In the genomic region with DNA sequence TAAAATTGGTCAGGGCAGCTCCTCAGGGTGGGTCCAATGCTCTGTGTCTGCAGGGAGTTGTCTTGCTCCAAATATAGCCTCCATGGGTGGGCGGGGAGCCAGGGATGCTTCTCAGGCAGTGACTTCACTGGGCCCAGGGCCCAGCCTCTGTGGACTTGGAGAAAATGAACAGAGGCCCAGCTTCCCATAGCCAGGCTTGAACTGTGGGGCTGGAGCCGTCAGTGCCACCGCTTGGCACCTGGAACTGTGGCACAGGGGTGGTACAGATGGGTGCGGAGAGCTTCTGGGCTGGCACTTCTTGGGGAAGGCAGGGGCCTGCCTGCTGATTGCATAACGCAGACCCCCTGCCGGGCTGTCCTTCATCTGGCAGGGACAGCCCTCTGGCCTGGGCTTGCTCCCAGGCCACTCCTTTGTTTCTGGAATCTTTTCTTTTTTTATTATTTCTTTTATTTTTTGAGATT, we compare ENCODE assay signal across 9 mouse cellular contexts.
A peak's percentile ranks its signal among the peaks of the same experiment; 100 is the strongest.
DNase-seq lines count a peak whose midpoint lies in the region; ATAC-seq and TF ChIP-seq lines count a peak whose summit lies in the region.
"Had no signal": no experiment of that assay in that cellular context is flagged by ENCODE, and none has a peak within 500 bp of the region (broad histone marks: within the 10 kb centered on the region; RNA-seq: fewer than 3 reads in every experiment).

No protein-coding gene starts in this region.

- peaks cover 3% of the 10 kb centered on the region; the same call in 1 of the 2 replicates for H3K9me3 ChIP-seq in hindbrain, embryonic 16.5 days (ENCODE audit: control insufficient read depth, low read length)
- no peaks in the 10 kb centered on the region for H3K9me3 ChIP-seq in hindbrain, embryonic 11.5 days (ENCODE audit: control insufficient read depth, low read length)
- H3K9me3 ChIP-seq in stomach, embryonic 14.5 days (ENCODE audit: control insufficient read depth, low read depth, low read length): no peaks in the 10 kb centered on the region

- H3K27me3 ChIP-seq in hindbrain, embryonic 16.5 days (replicated peaks; ENCODE audit: control insufficient read depth, insufficient read depth, low read length): no peaks in the 10 kb centered on the region
- no peaks in the 10 kb centered on the region for H3K27me3 ChIP-seq in hindbrain, embryonic 11.5 days (ENCODE audit: control insufficient read depth, insufficient read depth, low read length)
- H3K27me3 ChIP-seq in heart, adult 2 months (ENCODE audit: control insufficient read depth, insufficient read depth, low read length): no peaks in the 10 kb centered on the region
- no peaks in the 10 kb centered on the region for H3K27me3 ChIP-seq in stomach, embryonic 14.5 days (ENCODE audit: control insufficient read depth, insufficient read depth, low read length)

- no peak for TF ChIP-seq EP300 in heart, adult 2 months (IDR thresholded peaks at IDR 0.05; ENCODE audit: insufficient read depth, low read depth, low read length)

- H3K36me3 ChIP-seq in hindbrain, embryonic 16.5 days (ENCODE audit: control insufficient read depth, insufficient read depth, low read length): no peaks in the 10 kb centered on the region
- no peaks in the 10 kb centered on the region for H3K36me3 ChIP-seq in hindbrain, embryonic 11.5 days (ENCODE audit: control insufficient read depth, insufficient read depth, low read length)
- no peaks in the 10 kb centered on the region for H3K36me3 ChIP-seq in heart, adult 2 months (ENCODE audit: control insufficient read depth, insufficient read depth, low read length)
- H3K36me3 ChIP-seq in stomach, embryonic 14.5 days (ENCODE audit: control insufficient read depth, insufficient read depth, low read length): 0 out of 2 replicates have a peak, but pooled peaks cover 2% of the 10 kb centered on the region

- no peaks in the 10 kb centered on the region for H3K79me2 ChIP-seq in heart, adult 2 months (replicated peaks; ENCODE audit: control insufficient read depth, insufficient read depth, low read length)

- DNase-seq in hindbrain, embryonic 11.5 days (ENCODE audit: low spot score): no peak
- peak; percentile 75 for DNase-seq in brain, adult 2 months (ENCODE audit: low read depth, low spot score)
- DNase-seq in heart, adult 2 months: peak; percentile 85 to 88
- DNase-seq in kidney, postnatal 14 days: peak; percentile 81
- no peak for DNase-seq in frontal cortex, postnatal 36 days (ENCODE audit: low spot score in 2 of 2)

- peak; percentile 40; the same call in 1 of the 2 replicates for ATAC-seq in hindbrain, embryonic 16.5 days
- no peak for ATAC-seq in hindbrain, embryonic 11.5 days (ENCODE audit: low FRiP score)
- ATAC-seq in stomach, embryonic 14.5 days (ENCODE audit: insufficient number of reproducible peaks, insufficient read depth, low FRiP score, low read depth): peak; percentile 39; the same call in 1 of the 2 replicates
- no peak for ATAC-seq in inflammation-experienced regulatory T-cells, adult 6 months

- H3K27ac ChIP-seq in hindbrain, embryonic 16.5 days (ENCODE audit: low read depth, low read length): no peak overlapping the region
- no peak overlapping the region for H3K27ac ChIP-seq in hindbrain, embryonic 11.5 days (ENCODE audit: low read depth, low read length)
- peak overlapping the region; percentile 77 for H3K27ac ChIP-seq in heart, adult 2 months
- H3K27ac ChIP-seq in stomach, embryonic 14.5 days (ENCODE audit: low read length): 0 out of 2 replicates have a peak overlapping the region, but pooled peaks have one; percentile 10
- H3K27ac ChIP-seq: macrophage had no signal

- no peak overlapping the region for H3K4me3 ChIP-seq in hindbrain, embryonic 16.5 days (ENCODE audit: low read length)
- H3K4me3 ChIP-seq in hindbrain, embryonic 11.5 days (ENCODE audit: low read depth, low read length): no peak overlapping the region
- H3K4me3 ChIP-seq in heart, adult 2 months: no peak overlapping the region
- H3K4me3 ChIP-seq in stomach, embryonic 14.5 days (ENCODE audit: low read depth, low read length): no peak overlapping the region

- no peak overlapping the region for H3K4me2 ChIP-seq in hindbrain, embryonic 16.5 days (ENCODE audit: low read length)
- no peak overlapping the region for H3K4me2 ChIP-seq in hindbrain, embryonic 11.5 days (replicated peaks; ENCODE audit: low read depth, low read length)
- no peak overlapping the region for H3K4me2 ChIP-seq in stomach, embryonic 14.5 days (replicated peaks; ENCODE audit: low read depth, low read length)

- WGBS in hindbrain, embryonic 16.5 days: 50% methylated on average over 6 of the region's 6 CpGs
- 61% methylated on average over 6 of the region's 6 CpGs for WGBS in hindbrain, embryonic 11.5 days
- 29% methylated on average over 6 of the region's 6 CpGs for WGBS in heart, adult 2 months
- WGBS in stomach, embryonic 14.5 days: 75% methylated on average over 6 of the region's 6 CpGs

- H3K9ac ChIP-seq in hindbrain, embryonic 16.5 days (ENCODE audit: low read depth, low read length): no peak overlapping the region
- H3K9ac ChIP-seq in hindbrain, embryonic 11.5 days (ENCODE audit: low read depth, low read length): no peak overlapping the region
- peak overlapping the region; percentile 50; the same call in 1 of the 2 replicates for H3K9ac ChIP-seq in heart, adult 2 months (ENCODE audit: low read depth, low read length)
- no peak overlapping the region for H3K9ac ChIP-seq in stomach, embryonic 14.5 days (replicated peaks; ENCODE audit: low read depth, low read length)

- H3K4me1 ChIP-seq in hindbrain, embryonic 16.5 days (ENCODE audit: control insufficient read depth, insufficient read depth, low read depth, low read length): no peaks in the 10 kb centered on the region
- 0 out of 2 replicates have a peak, but pooled peaks cover 2% of the 10 kb centered on the region for H3K4me1 ChIP-seq in hindbrain, embryonic 11.5 days (replicated peaks; ENCODE audit: control insufficient read depth, insufficient read depth, low read length)
- peaks cover 10% of the 10 kb centered on the region for H3K4me1 ChIP-seq in heart, adult 2 months (ENCODE audit: control insufficient read depth, insufficient read depth, low read length)
- peaks cover 13% of the 10 kb centered on the region; the same call in 1 of the 2 replicates for H3K4me1 ChIP-seq in stomach, embryonic 14.5 days (ENCODE audit: control insufficient read depth, insufficient read depth, low read length)

- intact Hi-C loops in heart, adult 2 months (cut with DNase I): loop anchor here (1.0 to 5.0 kb wide), 3 partner anchors 342 to 514 kb away; no protein-coding TSS in a partner anchor

- no peak for TF ChIP-seq POLR2A in heart, adult 2 months (IDR thresholded peaks at IDR 0.05; ENCODE audit: insufficient read depth, low read depth, low read length)

- no peak for TF ChIP-seq CTCF in heart, adult 2 months (IDR thresholded peaks at IDR 0.05)

Comparison
In these comparisons a context has a peak if more than half of its experiments do, and no peak if none do; other contexts are left out.
1. ATAC-seq: peak in hindbrain, embryonic 16.5 days (single experiment) and stomach, embryonic 14.5 days (single experiment); none in hindbrain, embryonic 11.5 days (single experiment) and inflammation-experienced regulatory T-cells, adult 6 months (single experiment).
2. H3K27ac ChIP-seq: peak in heart, adult 2 months (single experiment) and stomach, embryonic 14.5 days (single experiment); none in hindbrain, embryonic 16.5 days (single experiment) and hindbrain, embryonic 11.5 days (single experiment).
3. DNase-seq: peak in brain, adult 2 months (single experiment), heart, adult 2 months (2 of 2) and kidney, postnatal 14 days (single experiment); none in hindbrain, embryonic 11.5 days (single experiment) and frontal cortex, postnatal 36 days (0 of 2).